Mouse (Mus musculus): Measurements from ENCODE around the gene Gmpr2.

Gmpr2 gene

GRCm38 (mm10) chr14:55726261-55726660, 54.5 kb downstream of the Gmpr2 start:
- no peak for DNase-seq

GRCm38 (mm10) chr14:55727889-55728685, 56.3 kb downstream of the Gmpr2 start:
- DNase-seq, result no peak

Data from kidney, adult 9 months (tissue).